Mouse (Mus musculus): ENCODE measurements at regions not wholly inside any gene's neighbourhood (a gene's known extent, or its start where the extent isn't known, plus 50 kb on each side); places are given as distances from the start of the nearest gene placed in this dataset.

GRCm38 (mm10) chr1:34642304-34642893 lies 62.9 kb downstream of the Amer3 start:
- DNase-seq (ENCODE audit: low spot score), result peak; percentile 27

GRCm38 (mm10) chr1:34653963-34654644 lies 74.6 kb downstream of the Amer3 start:
- no peak for DNase-seq (ENCODE audit: low spot score)

GRCm38 (mm10) chr1:34657481-34657880 lies 78.0 kb downstream of the Amer3 start:
- DNase-seq (ENCODE audit: low spot score), result no peak

GRCm38 (mm10) chr1:34663875-34664547 lies 84.6 kb downstream of the Amer3 start:
- DNase-seq (ENCODE audit: low spot score), result no peak

GRCm38 (mm10) chr1:34664816-34665511 lies 85.5 kb downstream of the Amer3 start:
- no peak for DNase-seq (ENCODE audit: low spot score)

- no peak for DNase-seq (ENCODE audit: low spot score)
Observed at GRCm38 (mm10) chr1:34665512-34665854, 86.0 kb downstream of the Amer3 start.

- no peak for DNase-seq (ENCODE audit: low spot score)
Observed at GRCm38 (mm10) chr1:34666226-34666662, 86.8 kb downstream of the Amer3 start.

- DNase-seq (ENCODE audit: low spot score), result no peak
Observed at GRCm38 (mm10) chr1:34677105-34677741, 97.8 kb downstream of the Amer3 start.

- DNase-seq (ENCODE audit: low spot score), result peak; percentile 36
Observed at GRCm38 (mm10) chr1:34677832-34678733, 98.6 kb downstream of the Amer3 start.

- no peak for DNase-seq (ENCODE audit: low spot score)
Observed at GRCm38 (mm10) chr1:34678734-34679068, 99.2 kb downstream of the Amer3 start.

- no peak for DNase-seq (ENCODE audit: low spot score)
Observed at GRCm38 (mm10) chr1:34686539-34686938, 107.1 kb downstream of the Amer3 start.

GRCm38 (mm10) chr1:34696533-34696932 lies 117.1 kb downstream of the Amer3 start:
- DNase-seq (ENCODE audit: low spot score), result no peak

- no peak for DNase-seq (ENCODE audit: low spot score)
Observed at GRCm38 (mm10) chr1:34700237-34701030, 121.0 kb downstream of the Amer3 start.

GRCm38 (mm10) chr1:34701436-34701835 lies 122.0 kb downstream of the Amer3 start:
- no peak for DNase-seq (ENCODE audit: low spot score)

- no peak for DNase-seq (ENCODE audit: low spot score)
Observed at GRCm38 (mm10) chr1:34709089-34709488, 129.6 kb downstream of the Amer3 start.

- DNase-seq (ENCODE audit: low spot score), result no peak
Observed at GRCm38 (mm10) chr1:34722674-34723073, 120.2 kb downstream of the Fam168b start.

- no peak for DNase-seq (ENCODE audit: low spot score)
Observed at GRCm38 (mm10) chr1:34732156-34732555, 110.7 kb downstream of the Fam168b start.

- DNase-seq (ENCODE audit: low spot score), result no peak
Observed at GRCm38 (mm10) chr1:34733026-34733913, 109.6 kb downstream of the Fam168b start.

- no peak for DNase-seq (ENCODE audit: low spot score)
Observed at GRCm38 (mm10) chr1:34738386-34739067, 104.3 kb downstream of the Fam168b start.

Measured in urinary bladder, postnatal 10 days (tissue).